Mouse (Mus musculus) embryonic facial prominence, embryonic 14.5 days (tissue): ENCODE measurements around the gene Nsd1. TPM values are rescaled to one million over a fixed set of nuclear protein-coding genes. Genes with fewer than 3 reads are reported as not detected.

Experiments used
- ATAC-seq: fragments of 200-750 bp; cut with Nextera tagmentation; 2 replicates; pipeline ENCODE4 v1.8.0; 2017; ENCODE audit warnings: low read depth, moderate number of reproducible peaks, moderate TSS enrichment
- DNase-seq: peaks from one replicate; pipeline ENCODE4 v3.0.0-alpha.2; 2015; ENCODE audit warnings: low spot score
- H3K27ac ChIP-seq: fragments of 300-500 bp; sonication (generic); replicated peaks from 2 replicates; pipeline ENCODE4 v1.5.1; 2014; ENCODE audit warnings: low read depth, mild to moderate bottlenecking, low read length, moderate library complexity
- H3K27me3 ChIP-seq: fragments of 300-500 bp; sonication (generic); replicated peaks from 2 replicates; pipeline ENCODE4 v1.6.1; 2014; ENCODE audit warnings: low read length; ENCODE audit not compliant: control insufficient read depth, insufficient read depth
- H3K36me3 ChIP-seq: fragments of 300-500 bp; sonication (generic); 2 replicates; pipeline ENCODE4 v1.6.1; 2014; ENCODE audit warnings: low read length, mixed read lengths; ENCODE audit not compliant: control insufficient read depth, insufficient read depth
- H3K4me1 ChIP-seq: fragments of 300-500 bp; sonication (generic); 2 replicates; pipeline ENCODE4 v1.6.1; 2014; ENCODE audit warnings: antibody characterized with exemption, low read length; ENCODE audit not compliant: control insufficient read depth, insufficient read depth
- H3K4me2 ChIP-seq: fragments of 300-500 bp; sonication (generic); 2 replicates; pipeline ENCODE4 v1.6.1; 2014; ENCODE audit warnings: low read depth, mild to moderate bottlenecking, low read length, moderate library complexity, mixed read lengths
- H3K4me3 ChIP-seq: fragments of 300-500 bp; sonication (generic); 2 replicates; pipeline ENCODE4 v1.5.1; 2014; ENCODE audit warnings: low read depth, mild to moderate bottlenecking, low read length
- H3K9ac ChIP-seq: fragments of 300-500 bp; sonication (generic); 2 replicates; pipeline ENCODE4 v1.6.1; 2014; ENCODE audit warnings: low read depth, mild to moderate bottlenecking, low read length, moderate library complexity, mixed read lengths
- H3K9me3 ChIP-seq: fragments of 300-500 bp; sonication (generic); 2 replicates; pipeline ENCODE4 v1.6.1; 2016; ENCODE audit warnings: low read length; ENCODE audit not compliant: control insufficient read depth
- WGBS: fragments of 180-500 bp; shearing (Covaris S2); extraction: QIAGEN DNeasy Blood & Tissue Kit; methylation state at CpG from one replicate; pipeline ENCODE4 v1.1.7; 2014; 5-methylcytosine and 5-hydroxymethylcytosine counted together
- polyA plus RNA-seq: library from polyadenylated mRNA; unstranded; fragments of >200 nt; fragmentation: Nextera tagmentation; extraction: Ambion mirVana; gene quantifications from 2 replicates; pipeline ENCODE4 v1.2.1, GENCODE M21; 2014

Nsd1 gene
- polyA plus RNA-seq, 1 experiment from 2014 or later, result 55.0 TPM

DNA sequence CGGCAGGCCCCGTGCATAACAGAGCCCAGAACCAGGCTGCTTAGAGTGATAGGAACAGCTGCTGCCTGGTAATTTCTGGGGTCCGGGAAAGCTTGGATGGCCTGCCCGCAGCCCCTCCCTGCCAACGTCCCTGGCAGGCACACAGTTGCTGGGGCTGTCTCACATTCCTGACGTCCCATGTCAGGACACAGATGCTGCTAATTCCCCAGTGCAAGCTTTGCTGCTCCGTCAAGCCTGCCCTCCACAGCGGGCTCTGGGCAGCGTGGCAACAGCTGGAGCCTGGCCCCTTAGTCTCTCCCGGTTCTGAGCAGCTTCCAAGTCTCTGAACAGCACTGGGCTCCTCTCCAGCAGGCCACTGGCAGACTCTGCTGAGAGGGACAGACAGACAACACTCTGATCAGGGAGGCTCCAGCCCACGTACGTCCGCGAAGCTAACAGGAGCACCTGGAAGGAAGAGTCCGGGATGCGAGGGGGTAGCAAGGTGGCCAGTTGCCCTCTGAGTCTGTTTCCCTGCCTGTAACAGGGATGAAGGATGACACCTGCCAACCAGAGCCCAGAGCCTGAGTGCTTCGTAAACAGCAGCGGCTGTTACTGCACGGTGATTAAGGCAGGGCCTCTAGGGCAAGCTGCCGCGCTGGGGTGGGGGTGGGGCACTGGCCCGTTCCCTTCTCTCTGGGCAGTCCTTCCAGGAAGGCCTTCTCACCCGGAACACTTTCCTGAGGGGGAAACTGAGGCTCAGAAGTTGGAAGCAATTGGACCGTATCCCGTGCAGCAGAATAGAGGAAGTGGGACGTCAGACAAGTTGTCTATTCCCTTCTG is 37.9 kb upstream of the Nsd1 start:
- ATAC-seq, result peak; percentile 84
- H3K9ac ChIP-seq, result peak overlapping the region; percentile 52
- H3K27ac ChIP-seq, result peak overlapping the region; percentile 59
- WGBS, result 15% methylated on average over 23 of the region's 26 CpGs
- H3K4me2 ChIP-seq, result peak overlapping the region; percentile 42
- no peaks in the 10 kb centered on the region for H3K36me3 ChIP-seq
- peaks cover 14% of the 10 kb centered on the region for H3K4me1 ChIP-seq
- H3K4me3 ChIP-seq, result peak overlapping the region; percentile 4; the same call in 1 of the 2 replicates
- no peaks in the 10 kb centered on the region for H3K27me3 ChIP-seq
- peak; percentile 92 for DNase-seq
- H3K9me3 ChIP-seq, result no peaks in the 10 kb centered on the region

DNA sequence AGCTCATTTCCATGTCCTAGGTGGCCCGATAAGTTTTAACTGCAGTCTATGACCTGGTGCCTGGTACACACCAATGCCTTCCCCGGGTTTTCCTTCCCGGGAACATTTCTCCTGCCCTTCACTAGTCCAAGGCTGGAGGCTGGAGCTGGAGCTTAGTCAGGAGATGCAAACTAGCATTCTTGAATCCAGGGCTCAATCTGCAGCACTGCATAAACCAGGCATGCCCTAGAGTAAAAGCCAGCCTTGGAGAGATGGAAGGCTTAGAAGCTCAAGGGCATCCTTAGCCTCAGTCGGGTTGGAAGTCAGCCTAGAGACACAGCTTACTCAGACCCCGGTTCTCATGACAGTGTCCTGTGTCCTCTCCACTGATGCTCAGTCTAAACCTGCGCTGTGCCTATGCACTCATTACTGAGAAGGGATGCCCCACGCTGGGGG is 37.2 kb upstream of the Nsd1 start:
- peak overlapping the region; percentile 42 for H3K4me2 ChIP-seq
- no peak for ATAC-seq

DNA sequence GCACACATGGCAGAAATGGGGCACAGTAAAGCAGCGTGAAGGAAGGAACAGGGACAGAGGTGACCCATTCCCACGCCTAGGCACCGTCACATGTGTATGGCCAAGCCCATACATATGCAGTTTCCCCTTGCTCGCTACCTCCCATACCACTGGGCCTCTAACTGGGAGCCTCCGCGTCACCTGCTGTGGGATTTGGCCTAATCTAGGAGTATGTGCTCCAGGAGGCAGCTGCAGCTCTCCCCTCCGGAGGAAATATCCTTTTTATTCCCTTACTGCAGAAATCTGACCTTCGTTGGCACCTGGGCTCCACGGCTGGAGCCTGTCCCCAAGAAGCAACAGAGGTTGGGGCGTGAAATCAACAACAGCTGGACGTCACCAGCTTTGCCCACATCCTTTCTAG is 35.2 kb upstream of the Nsd1 start:
- H3K27ac ChIP-seq, result no peak overlapping the region
- no peaks in the 10 kb centered on the region for H3K9me3 ChIP-seq
- WGBS, result 55% methylated on average over 10 of the region's 11 CpGs
- H3K9ac ChIP-seq, result no peak overlapping the region
- no peaks in the 10 kb centered on the region for H3K27me3 ChIP-seq
- DNase-seq (peak; percentile 78), ATAC-seq (peak; percentile 38; the same call in 1 of the 2 replicates)
- H3K4me2 ChIP-seq, result no peak overlapping the region
- no peaks in the 10 kb centered on the region for H3K36me3 ChIP-seq
- H3K4me3 ChIP-seq, result no peak overlapping the region
- H3K4me1 ChIP-seq, result peaks cover 11% of the 10 kb centered on the region

More for the DNA sequence above, 37.2 kb upstream of the Nsd1 start:
- DNase-seq, result no peak
- H3K9ac ChIP-seq, result no peak overlapping the region
- no peaks in the 10 kb centered on the region for H3K36me3 ChIP-seq
- H3K4me1 ChIP-seq, result peaks cover 14% of the 10 kb centered on the region
- no peaks in the 10 kb centered on the region for H3K27me3 ChIP-seq
- no peaks in the 10 kb centered on the region for H3K9me3 ChIP-seq
- peak overlapping the region; percentile 59 for H3K27ac ChIP-seq
- 42% methylated on average over 7 of the region's 7 CpGs for WGBS
- H3K4me3 ChIP-seq, result no peak overlapping the region

DNA sequence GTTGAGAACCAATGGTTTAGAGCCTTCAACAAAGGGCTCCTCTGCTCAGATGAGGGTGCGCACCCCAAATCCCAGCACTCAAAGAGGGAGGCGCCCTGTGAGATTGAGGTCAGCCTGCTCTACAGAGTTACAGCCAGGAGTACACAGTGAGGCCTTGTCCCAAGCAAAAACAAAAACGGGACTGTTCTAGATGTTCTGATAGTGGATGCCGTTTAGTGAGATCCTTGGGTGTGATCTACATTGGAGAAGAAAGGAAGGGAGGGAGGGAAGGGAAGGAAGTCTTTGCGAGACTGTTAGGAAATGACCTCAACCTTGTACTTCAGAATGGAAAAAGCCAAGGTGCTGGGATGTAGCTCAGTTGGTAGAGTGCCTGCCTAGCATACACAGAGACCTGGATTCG is 33.3 kb upstream of the Nsd1 start:
- H3K9ac ChIP-seq, result no peak overlapping the region
- no peak overlapping the region for H3K27ac ChIP-seq
- no peak overlapping the region for H3K4me3 ChIP-seq
- H3K27me3 ChIP-seq, result no peaks in the 10 kb centered on the region
- no peaks in the 10 kb centered on the region for H3K9me3 ChIP-seq
- H3K36me3 ChIP-seq, result no peaks in the 10 kb centered on the region
- DNase-seq, result no peak
- peaks cover 8% of the 10 kb centered on the region for H3K4me1 ChIP-seq
- 77% methylated on average over 6 of the region's 6 CpGs for WGBS
- no peak for ATAC-seq
- no peak overlapping the region for H3K4me2 ChIP-seq

DNA sequence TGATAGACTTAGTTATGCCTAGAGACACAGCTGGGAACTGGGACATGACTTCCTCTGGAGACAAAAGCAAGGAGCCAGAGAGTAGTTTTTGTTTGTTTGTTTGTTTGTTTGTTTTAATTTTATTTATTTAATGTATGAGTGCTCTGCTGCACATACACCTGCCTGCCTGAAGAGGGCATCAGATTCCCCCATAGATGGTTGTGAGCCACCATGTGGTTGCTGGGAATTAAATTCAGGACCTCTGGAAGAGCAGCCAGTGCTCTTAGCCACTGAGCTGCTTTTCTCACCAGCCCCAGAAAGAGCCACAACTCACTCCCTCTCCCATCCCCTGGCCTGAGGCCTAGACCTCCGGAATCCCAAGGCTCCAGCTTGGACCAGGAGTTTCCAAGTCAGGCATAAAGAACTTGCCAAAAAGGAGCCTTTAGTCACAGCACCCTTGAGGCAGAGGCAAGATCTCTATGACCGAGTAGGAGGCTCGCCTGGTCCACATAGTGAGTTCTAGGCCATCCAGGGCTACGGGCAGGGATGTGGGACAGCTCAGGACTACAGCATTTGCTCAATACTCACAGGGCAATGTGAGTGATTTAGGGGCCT is 31.6 kb upstream of the Nsd1 start:
- WGBS, result 65% methylated on average over 4 of the region's 4 CpGs
- Histone ChIP-seq H3K4me1 (0 out of 2 replicates have a peak, but pooled peaks cover 3% of the 10 kb centered on the region), H3K36me3 (no peaks in the 10 kb centered on the region), H3K9me3 (no peaks in the 10 kb centered on the region), H3K27me3 (no peaks in the 10 kb centered on the region), H3K27ac (no peak overlapping the region), H3K9ac (no peak overlapping the region), H3K4me2 (no peak overlapping the region), H3K4me3 (no peak overlapping the region)
- DNase-seq (no peak), ATAC-seq (no peak)

DNA sequence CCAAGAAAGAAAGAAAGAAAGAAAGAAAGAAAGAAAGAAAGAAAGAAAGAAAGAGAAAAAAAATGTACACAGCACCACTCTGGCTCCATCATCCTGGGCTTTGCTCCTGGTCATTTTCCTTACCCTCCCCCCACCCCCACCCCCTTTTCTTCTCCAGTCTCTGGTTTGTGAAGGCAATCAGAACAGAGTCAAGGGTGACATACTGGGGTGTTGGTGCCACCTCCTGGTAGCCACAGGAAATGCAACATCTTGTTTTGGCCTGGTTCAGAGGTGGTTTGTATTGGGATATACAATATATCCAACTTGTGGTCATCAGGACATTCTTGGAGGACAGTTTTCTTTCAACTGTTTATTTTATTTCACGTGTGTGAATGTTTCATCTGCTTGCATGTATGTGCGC is 31.0 kb upstream of the Nsd1 start:
- Histone ChIP-seq H3K9me3 (no peaks in the 10 kb centered on the region), H3K9ac (no peak overlapping the region), H3K4me1 (0 out of 2 replicates have a peak, but pooled peaks cover 3% of the 10 kb centered on the region), H3K4me3 (no peak overlapping the region), H3K27ac (no peak overlapping the region), H3K36me3 (no peaks in the 10 kb centered on the region), H3K4me2 (no peak overlapping the region), H3K27me3 (no peaks in the 10 kb centered on the region)
- 41% methylated on average over 2 of the region's 2 CpGs for WGBS
- DNase-seq (peak; percentile 53), ATAC-seq (peak; percentile 15; the same call in 1 of the 2 replicates)

DNA sequence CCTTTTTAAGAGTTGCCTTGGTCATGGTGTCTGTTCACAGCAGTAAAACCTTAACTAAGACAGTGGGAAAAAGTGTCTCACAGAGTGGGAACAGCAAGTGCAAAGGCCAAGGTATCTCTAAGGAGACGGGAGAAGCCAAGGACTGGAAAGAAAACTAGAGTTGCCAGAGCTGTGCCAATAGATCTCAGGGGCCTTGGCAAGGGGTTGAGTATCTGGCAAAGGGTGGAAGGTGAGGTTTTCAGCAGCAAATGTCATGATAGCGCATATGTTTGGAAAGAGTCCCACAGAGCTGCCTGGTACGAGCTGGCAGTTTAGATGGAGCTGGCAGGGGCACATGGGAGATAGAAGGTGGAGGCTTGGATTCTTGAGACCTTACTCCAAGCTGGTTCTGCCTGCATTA is 30.0 kb upstream of the Nsd1 start:
- Histone ChIP-seq H3K36me3 (no peaks in the 10 kb centered on the region), H3K9me3 (no peaks in the 10 kb centered on the region), H3K4me2 (no peak overlapping the region), H3K4me1 (0 out of 2 replicates have a peak, but pooled peaks cover 3% of the 10 kb centered on the region), H3K27ac (no peak overlapping the region), H3K27me3 (no peaks in the 10 kb centered on the region), H3K9ac (no peak overlapping the region), H3K4me3 (no peak overlapping the region)
- 93% methylated on average over 3 of the region's 3 CpGs for WGBS
- DNase-seq, result no peak
- ATAC-seq, result no peak

DNA sequence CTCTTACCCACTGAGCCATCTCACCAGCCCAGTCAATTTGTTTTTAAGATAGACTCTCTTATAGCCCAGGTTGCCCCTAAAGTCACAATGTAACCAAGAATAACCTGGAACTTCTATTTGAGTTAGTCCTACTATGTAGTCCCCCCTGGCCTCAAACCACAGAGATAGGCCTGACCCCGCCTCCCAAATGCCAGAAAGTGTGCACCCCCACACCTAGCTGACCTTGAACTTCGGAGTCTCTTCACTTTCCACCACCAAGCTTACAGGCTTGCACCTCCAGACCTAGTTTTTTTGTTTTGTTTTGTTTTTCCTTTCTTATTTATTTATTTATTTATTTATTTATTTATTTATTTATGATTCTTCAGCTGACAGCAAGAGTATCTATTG is 27.8 kb upstream of the Nsd1 start:
- H3K27me3 ChIP-seq, result no peaks in the 10 kb centered on the region
- no peaks in the 10 kb centered on the region for H3K9me3 ChIP-seq
- no peaks in the 10 kb centered on the region for H3K36me3 ChIP-seq
- no peak for DNase-seq
- peak overlapping the region; percentile 62; the same call in 1 of the 2 replicates for H3K9ac ChIP-seq
- ATAC-seq, result no peak
- H3K4me2 ChIP-seq, result peak overlapping the region; percentile 55
- peak overlapping the region; percentile 90 for H3K27ac ChIP-seq
- 0 out of 2 replicates have a peak, but pooled peaks cover 3% of the 10 kb centered on the region for H3K4me1 ChIP-seq
- H3K4me3 ChIP-seq, result peak overlapping the region; percentile 36
- 73% methylated on average over 2 of the region's 2 CpGs for WGBS
